In genomic region chr4:22188141-22189006, GRCm38 (mm10) we compare ENCODE assay signal across 11 mouse cellular contexts.
DNase-seq lines count a peak whose midpoint lies in the region; ATAC-seq lines count a peak whose summit lies in the region.
"Had no signal": no experiment of that assay in that cellular context is flagged by ENCODE, and none has a peak within 500 bp of the region (broad histone marks: within the 10 kb centered on the region; RNA-seq: fewer than 3 reads in every experiment).

No protein-coding gene starts in this region.

- no peak for DNase-seq in forebrain, embryonic 11.5 days (ENCODE audit: low spot score)
- peak; percentile 66 for DNase-seq in brain, adult 2 months (ENCODE audit: low read depth, low spot score)
- peak; percentile 22 to 35 for DNase-seq in frontal cortex, postnatal 36 days (ENCODE audit: low spot score in 2 of 2)
- DNase-seq in left cerebral cortex, postnatal 14 days (ENCODE audit: low spot score in 2 of 2): peak; percentile 29 to 45
- no peak for DNase-seq in B cell, adult 2 months
- DNase-seq in spleen, adult 12 weeks (ENCODE audit: low spot score): no peak
- DNase-seq in adrenal gland, postnatal 4 days (ENCODE audit: low spot score in 2 of 2): no peak
- DNase-seq: kidney, postnatal 14 days; liver, embryonic 13.5 days had no signal

- no peaks in the 10 kb centered on the region for H3K27me3 ChIP-seq in forebrain, embryonic 13.5 days
- H3K27me3 ChIP-seq in forebrain, embryonic 11.5 days (ENCODE audit: control insufficient read depth, insufficient read depth, low read length): no peaks in the 10 kb centered on the region
- H3K27me3 ChIP-seq: liver, embryonic 13.5 days; neural tube, embryonic 13.5 days had no signal

- H3K9me3 ChIP-seq in forebrain, embryonic 13.5 days (replicated peaks): no peaks in the 10 kb centered on the region
- no peaks in the 10 kb centered on the region for H3K9me3 ChIP-seq in forebrain, embryonic 11.5 days (ENCODE audit: control insufficient read depth, low read length)
- H3K9me3 ChIP-seq: liver, embryonic 13.5 days; neural tube, embryonic 13.5 days had no signal

- ATAC-seq in forebrain, embryonic 13.5 days: peak; percentile 70
- ATAC-seq in forebrain, embryonic 11.5 days (replicated peaks; ENCODE audit: low FRiP score): no peak

- H3K4me3 ChIP-seq in forebrain, embryonic 13.5 days: no peak overlapping the region
- no peak overlapping the region for H3K4me3 ChIP-seq in forebrain, embryonic 11.5 days (ENCODE audit: low read depth, low read length)
- H3K4me3 ChIP-seq: liver, embryonic 13.5 days; neural tube, embryonic 13.5 days had no signal

- 0 out of 2 replicates have a peak overlapping the region, but pooled peaks have one; percentile 6 for H3K4me2 ChIP-seq in forebrain, embryonic 13.5 days
- H3K4me2 ChIP-seq in forebrain, embryonic 11.5 days (ENCODE audit: low read depth, low read length, severe bottlenecking): no peak overlapping the region
- H3K4me2 ChIP-seq: liver, embryonic 13.5 days; neural tube, embryonic 13.5 days had no signal

- H3K9ac ChIP-seq in forebrain, embryonic 13.5 days: no peak overlapping the region
- H3K9ac ChIP-seq in forebrain, embryonic 11.5 days (ENCODE audit: low read length): no peak overlapping the region
- H3K9ac ChIP-seq: liver, embryonic 13.5 days; neural tube, embryonic 13.5 days had no signal

- H3K4me1 ChIP-seq in forebrain, embryonic 13.5 days: peaks cover 8% of the 10 kb centered on the region; the same call in 1 of the 2 replicates
- no peaks in the 10 kb centered on the region for H3K4me1 ChIP-seq in forebrain, embryonic 11.5 days (replicated peaks; ENCODE audit: control insufficient read depth, insufficient read depth, low read length)
- H3K4me1 ChIP-seq: liver, embryonic 13.5 days had no signal

- no peak overlapping the region for H3K27ac ChIP-seq in forebrain, embryonic 13.5 days
- no peak overlapping the region for H3K27ac ChIP-seq in forebrain, embryonic 11.5 days (ENCODE audit: low read depth, low read length)
- H3K27ac ChIP-seq: liver, embryonic 13.5 days; neural tube, embryonic 13.5 days had no signal

- WGBS in forebrain, embryonic 13.5 days: 51% methylated on average over 13 of the region's 13 CpGs
- 84% methylated on average over 13 of the region's 13 CpGs for WGBS in forebrain, embryonic 11.5 days

- intact Hi-C loops in left cerebral cortex, postnatal 14 days (cut with DNase I): no loop called here

- H3K36me3 ChIP-seq in forebrain, embryonic 13.5 days (ENCODE audit: poor library complexity, severe bottlenecking): no peaks in the 10 kb centered on the region
- H3K36me3 ChIP-seq in forebrain, embryonic 11.5 days (ENCODE audit: control insufficient read depth, insufficient read depth, low read length): no peaks in the 10 kb centered on the region
- H3K36me3 ChIP-seq: liver, embryonic 13.5 days; neural tube, embryonic 13.5 days had no signal

Comparison
In these comparisons a context has a peak if more than half of its experiments do, and no peak if none do; other contexts are left out.
1. DNase-seq: peak in brain, adult 2 months (single experiment), frontal cortex, postnatal 36 days (2 of 2) and left cerebral cortex, postnatal 14 days (2 of 2); none in forebrain, embryonic 11.5 days (single experiment), B cell, adult 2 months (0 of 2), spleen, adult 12 weeks (single experiment) and adrenal gland, postnatal 4 days (0 of 2).